Mouse (Mus musculus) myocyte (in vitro differentiated cells): Measurements from ENCODE around the gene Clca1. TPM values are rescaled to one million over a fixed set of nuclear protein-coding genes. Genes with fewer than 3 reads are reported as not detected.
A peak's percentile ranks its signal among the peaks of the same experiment; 100 is the strongest.

ENCODE experiments used
- H3K27me3 ChIP-seq: one replicate; pipeline ENCODE4 v1.6.1; 2011; ENCODE audit not compliant: control insufficient read depth, insufficient read depth, insufficient read length
- H3K36me3 ChIP-seq: one replicate; pipeline ENCODE4 v1.6.1; 2011; ENCODE audit not compliant: control insufficient read depth, insufficient read depth
- H3K4me2 ChIP-seq: one replicate; pipeline ENCODE4 v1.6.1; 2011; ENCODE audit warnings: low read depth, control low read depth
- H3K4me3 ChIP-seq: one replicate; pipeline ENCODE4 v1.5.1; 2011; ENCODE audit warnings: mild to moderate bottlenecking, control low read depth, moderate library complexity
- H3K79me2 ChIP-seq: one replicate; pipeline ENCODE4 v1.6.1; 2011; ENCODE audit not compliant: control insufficient read depth, insufficient read depth
- H3ac ChIP-seq: one replicate; pipeline ENCODE4 v1.6.1; 2011; ENCODE audit not compliant: control insufficient read depth, insufficient read length
- CEBPB ChIP-seq: IDR thresholded peaks from 2 replicates; pipeline ENCODE4 v1.6.1; 2011; ENCODE audit warnings: mild to moderate bottlenecking, moderate library complexity; ENCODE audit not compliant: poor library complexity, insufficient read depth, severe bottlenecking
- E2F4 ChIP-seq: IDR thresholded peaks from one replicate; pipeline ENCODE4 v1.6.1; 2011; ENCODE audit warnings: mild to moderate bottlenecking, control low read depth, moderate library complexity; ENCODE audit not compliant: insufficient read depth
- MAX ChIP-seq: IDR thresholded peaks from one replicate; pipeline ENCODE4 v1.6.1; 2011; ENCODE audit warnings: low read depth, mild to moderate bottlenecking, control low read depth
- MYOD1 ChIP-seq, 3 experiments: IDR thresholded peaks; one replicate each; pipeline ENCODE4 v1.6.1; 2011; ENCODE audit warnings: control low read depth in 2 of 3, low read depth in 2 of 3, mild to moderate bottlenecking in 2 of 3, moderate library complexity in 1 of 3; ENCODE audit not compliant: insufficient read length in 2 of 3, control insufficient read depth in 1 of 3
- MYOG ChIP-seq, 3 experiments: IDR thresholded peaks; one replicate each; pipeline ENCODE4 v1.6.1; 2011; ENCODE audit warnings: control low read depth in 2 of 3, low read depth in 2 of 3, mild to moderate bottlenecking in 2 of 3; ENCODE audit not compliant: insufficient read length in 2 of 3, control insufficient read depth in 1 of 3, insufficient read depth in 1 of 3
- POLR2A ChIP-seq: IDR thresholded peaks from one replicate; pipeline ENCODE4 v1.6.1; 2011; ENCODE audit warnings: low read depth, mild to moderate bottlenecking, control low read depth, moderate library complexity; ENCODE audit not compliant: insufficient read length
- POLR2AphosphoS2 ChIP-seq: IDR thresholded peaks from one replicate; pipeline ENCODE4 v1.6.1; 2011; ENCODE audit warnings: low read depth, control low read depth; ENCODE audit not compliant: insufficient read length
- REST ChIP-seq: IDR thresholded peaks from one replicate; pipeline ENCODE4 v1.6.1; 2011; ENCODE audit warnings: mild to moderate bottlenecking, control low read depth, moderate library complexity; ENCODE audit not compliant: insufficient read depth, insufficient read length
- SRF ChIP-seq: IDR thresholded peaks from one replicate; pipeline ENCODE4 v1.6.1; 2011; ENCODE audit warnings: low read depth; ENCODE audit not compliant: control insufficient read depth, insufficient read length
- TCF12 ChIP-seq: IDR thresholded peaks from one replicate; pipeline ENCODE4 v1.6.1; 2011; ENCODE audit warnings: mild to moderate bottlenecking, control low read depth; ENCODE audit not compliant: poor library complexity, insufficient read depth, severe bottlenecking
- TCF3 ChIP-seq: IDR thresholded peaks from one replicate; pipeline ENCODE4 v1.6.1; 2011; ENCODE audit warnings: low read depth, control low read depth; ENCODE audit not compliant: insufficient read length
- USF1 ChIP-seq: IDR thresholded peaks from one replicate; pipeline ENCODE4 v1.6.1; 2011; ENCODE audit warnings: low read depth, mild to moderate bottlenecking, control low read depth, moderate library complexity
- polyA plus RNA-seq: library from polyadenylated mRNA; unstranded; fragments of >200 nt; fragmentation: generic; extraction: Trizol; gene quantifications from one replicate; pipeline ENCODE4 v1.2.1, GENCODE M21; 2012; ENCODE audit warnings: missing spikeins

The Clca1 gene
- polyA plus RNA-seq, 1 experiment, result 0.02 TPM

DNA sequence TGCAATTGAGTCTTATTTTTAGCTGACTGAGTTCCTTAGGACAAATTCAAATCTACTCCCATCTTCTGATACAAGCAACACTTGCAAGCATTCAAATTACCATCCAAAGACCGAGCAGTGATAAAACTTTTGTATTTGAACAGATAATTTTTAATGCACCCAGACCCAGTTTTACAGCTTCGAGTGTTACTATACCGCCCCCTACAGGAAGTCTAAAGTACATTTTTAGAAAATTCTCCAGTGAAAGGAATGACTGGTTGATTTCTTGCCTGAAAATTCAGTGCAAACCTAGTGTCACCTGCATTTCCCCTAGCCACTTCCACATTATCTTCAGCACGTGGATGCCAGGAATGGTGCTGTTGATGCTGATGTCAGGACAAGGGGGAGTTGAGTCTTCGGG lies 28.2 kb downstream of the Clca1 start:
- TF ChIP-seq REST (no peak), USF1 (no peak), TCF12 (no peak), MYOD1 (IDR thresholded peaks at IDR 0.05; ENCODE audit: control insufficient read depth in 1 of 3, insufficient read length in 2 of 3, low read depth in 2 of 3) (no peak), CEBPB (no peak), POLR2AphosphoS2 (no peak), MAX (no peak), TCF3 (no peak), POLR2A (no peak), SRF (no peak), E2F4 (no peak), MYOG (IDR thresholded peaks at IDR 0.05; ENCODE audit: control insufficient read depth in 1 of 3, insufficient read depth in 1 of 3, insufficient read length in 2 of 3, low read depth in 2 of 3) (no peak)
- Histone ChIP-seq H3K27me3 (no peaks in the 10 kb centered on the region), H3K4me2 (no peak overlapping the region), H3ac (no peak overlapping the region), H3K79me2 (no peaks in the 10 kb centered on the region), H3K4me3 (no peak overlapping the region), H3K36me3 (no peaks in the 10 kb centered on the region)

DNA sequence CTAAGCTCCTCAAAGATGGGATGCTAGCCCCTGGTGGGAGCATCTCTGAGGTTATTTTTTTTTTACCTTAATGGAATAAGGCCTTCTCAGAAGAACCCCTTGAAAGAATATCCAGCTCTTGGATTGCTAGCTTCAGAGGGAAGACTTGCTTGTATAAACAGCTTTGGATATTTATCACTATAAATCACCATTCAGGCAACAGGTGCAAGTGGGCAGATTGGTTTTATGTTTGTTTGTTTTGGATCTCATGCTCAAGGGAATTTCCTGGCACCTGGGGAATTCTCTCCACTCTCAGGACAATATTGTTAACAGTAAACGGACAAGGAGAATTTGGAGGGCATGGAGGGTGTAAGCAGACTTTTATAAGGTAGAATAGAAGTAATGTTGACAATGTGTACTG lies 31.7 kb downstream of the Clca1 start:
- no peak overlapping the region for H3K4me2 ChIP-seq
- TF ChIP-seq MYOD1 (IDR thresholded peaks at IDR 0.05; ENCODE audit: control insufficient read depth in 1 of 3, insufficient read length in 2 of 3, low read depth in 2 of 3) (peak in 2 of 3 experiments; percentile 8 to 82), CEBPB (no peak), REST (no peak), E2F4 (no peak), MYOG (IDR thresholded peaks at IDR 0.05; ENCODE audit: control insufficient read depth in 1 of 3, insufficient read depth in 1 of 3, insufficient read length in 2 of 3, low read depth in 2 of 3) (peak in 1 of 3 experiments; percentile 40)
- H3ac ChIP-seq, result no peak overlapping the region

DNA sequence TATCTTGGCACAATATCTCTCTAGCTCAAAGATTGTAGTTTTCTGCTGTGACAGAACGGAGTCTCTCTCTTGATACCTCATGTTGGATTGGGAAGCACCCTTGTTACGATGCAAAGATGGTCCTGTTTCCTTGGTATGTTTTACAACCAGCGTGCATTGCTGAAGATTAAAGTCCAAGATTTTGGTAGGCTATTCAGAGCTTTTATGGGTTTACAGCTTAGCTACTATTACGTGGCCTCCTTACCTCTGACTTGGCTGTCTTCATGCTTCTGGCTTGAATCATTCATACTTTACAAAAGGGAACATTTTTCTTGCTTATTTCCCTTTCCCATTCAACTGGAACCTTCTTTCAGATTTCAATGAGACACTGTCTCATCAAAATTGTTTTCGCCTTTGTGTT lies 39.5 kb downstream of the Clca1 start:
- no peaks in the 10 kb centered on the region for H3K27me3 ChIP-seq
- peak overlapping the region; percentile 3 for H3K4me2 ChIP-seq
- H3K36me3 ChIP-seq, result no peaks in the 10 kb centered on the region
- no peaks in the 10 kb centered on the region for H3K79me2 ChIP-seq
- no peak overlapping the region for H3ac ChIP-seq
- TF ChIP-seq REST (no peak), CEBPB (no peak), USF1 (no peak), E2F4 (no peak), MYOG (IDR thresholded peaks at IDR 0.05; ENCODE audit: control insufficient read depth in 1 of 3, insufficient read depth in 1 of 3, insufficient read length in 2 of 3, low read depth in 2 of 3) (no peak), POLR2AphosphoS2 (no peak), POLR2A (no peak), MAX (no peak), SRF (no peak), MYOD1 (IDR thresholded peaks at IDR 0.05; ENCODE audit: control insufficient read depth in 1 of 3, insufficient read length in 2 of 3, low read depth in 2 of 3) (no peak), TCF3 (no peak), TCF12 (no peak)
- H3K4me3 ChIP-seq, result no peak overlapping the region

More for the DNA sequence above, 31.7 kb downstream of the Clca1 start:
- Histone ChIP-seq H3K79me2 (no peaks in the 10 kb centered on the region), H3K4me3 (no peak overlapping the region), H3K27me3 (no peaks in the 10 kb centered on the region), H3K36me3 (no peaks in the 10 kb centered on the region)

DNA sequence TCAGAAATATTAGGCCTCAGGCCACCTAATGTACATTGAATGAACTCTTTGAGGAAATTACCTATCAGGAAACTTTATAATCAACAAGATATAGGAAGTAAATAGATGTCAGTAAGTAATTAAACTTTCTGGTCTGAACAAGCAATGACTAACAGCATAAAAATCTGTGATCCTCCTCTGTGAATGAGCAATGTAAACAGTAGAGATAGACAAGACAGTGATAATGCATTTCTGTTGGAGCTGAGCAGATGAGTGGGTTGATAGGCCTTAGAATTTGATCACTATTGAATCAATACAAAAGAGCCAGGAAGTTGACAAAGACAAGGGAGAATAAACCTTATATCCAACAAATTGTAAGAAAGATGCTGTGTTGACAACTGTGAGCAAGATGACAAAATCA lies 40.0 kb downstream of the Clca1 start:
- Histone ChIP-seq H3K4me2 (no peak overlapping the region), H3K36me3 (no peaks in the 10 kb centered on the region), H3K27me3 (no peaks in the 10 kb centered on the region), H3K4me3 (no peak overlapping the region), H3K79me2 (no peaks in the 10 kb centered on the region), H3ac (no peak overlapping the region)
- TF ChIP-seq MYOD1 (IDR thresholded peaks at IDR 0.05; ENCODE audit: control insufficient read depth in 1 of 3, insufficient read length in 2 of 3, low read depth in 2 of 3) (no peak), MAX (no peak), TCF3 (no peak), E2F4 (no peak), MYOG (IDR thresholded peaks at IDR 0.05; ENCODE audit: control insufficient read depth in 1 of 3, insufficient read depth in 1 of 3, insufficient read length in 2 of 3, low read depth in 2 of 3) (no peak), POLR2AphosphoS2 (no peak)

DNA sequence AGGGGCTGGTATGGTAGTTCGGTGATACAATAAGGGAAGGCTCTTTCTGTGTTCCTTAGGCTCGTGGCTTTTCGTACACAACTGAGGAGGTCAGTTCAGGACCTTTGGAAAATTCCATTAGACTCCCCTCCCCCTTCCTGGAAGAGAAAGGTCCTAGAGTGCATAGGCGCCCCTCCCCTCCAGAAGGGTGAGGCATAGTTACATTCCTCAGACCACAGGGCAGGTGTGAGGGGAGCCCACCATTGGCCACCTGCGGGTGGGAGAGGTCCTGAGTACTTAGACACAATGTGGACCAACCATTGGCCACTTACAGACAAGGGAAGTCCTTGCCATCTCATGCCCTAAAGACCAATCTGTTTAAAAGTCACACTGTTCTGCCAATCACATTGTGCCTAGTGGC lies 46.7 kb downstream of the Clca1 start:
- TF ChIP-seq MYOD1 (IDR thresholded peaks at IDR 0.05; ENCODE audit: control insufficient read depth in 1 of 3, insufficient read length in 2 of 3, low read depth in 2 of 3) (no peak), USF1 (no peak), TCF3 (no peak), MYOG (IDR thresholded peaks at IDR 0.05; ENCODE audit: control insufficient read depth in 1 of 3, insufficient read depth in 1 of 3, insufficient read length in 2 of 3, low read depth in 2 of 3) (no peak), MAX (no peak), REST (no peak), TCF12 (no peak), POLR2A (no peak), CEBPB (no peak), POLR2AphosphoS2 (no peak), E2F4 (no peak), SRF (no peak)
- H3K4me3 ChIP-seq, result no peak overlapping the region
- H3K36me3 ChIP-seq, result no peaks in the 10 kb centered on the region
- no peaks in the 10 kb centered on the region for H3K27me3 ChIP-seq
- no peaks in the 10 kb centered on the region for H3K79me2 ChIP-seq
- H3K4me2 ChIP-seq, result no peak overlapping the region
- no peak overlapping the region for H3ac ChIP-seq
